Mouse (Mus musculus): ENCODE data around the gene Abca17.

The Abca17 gene

DNA sequence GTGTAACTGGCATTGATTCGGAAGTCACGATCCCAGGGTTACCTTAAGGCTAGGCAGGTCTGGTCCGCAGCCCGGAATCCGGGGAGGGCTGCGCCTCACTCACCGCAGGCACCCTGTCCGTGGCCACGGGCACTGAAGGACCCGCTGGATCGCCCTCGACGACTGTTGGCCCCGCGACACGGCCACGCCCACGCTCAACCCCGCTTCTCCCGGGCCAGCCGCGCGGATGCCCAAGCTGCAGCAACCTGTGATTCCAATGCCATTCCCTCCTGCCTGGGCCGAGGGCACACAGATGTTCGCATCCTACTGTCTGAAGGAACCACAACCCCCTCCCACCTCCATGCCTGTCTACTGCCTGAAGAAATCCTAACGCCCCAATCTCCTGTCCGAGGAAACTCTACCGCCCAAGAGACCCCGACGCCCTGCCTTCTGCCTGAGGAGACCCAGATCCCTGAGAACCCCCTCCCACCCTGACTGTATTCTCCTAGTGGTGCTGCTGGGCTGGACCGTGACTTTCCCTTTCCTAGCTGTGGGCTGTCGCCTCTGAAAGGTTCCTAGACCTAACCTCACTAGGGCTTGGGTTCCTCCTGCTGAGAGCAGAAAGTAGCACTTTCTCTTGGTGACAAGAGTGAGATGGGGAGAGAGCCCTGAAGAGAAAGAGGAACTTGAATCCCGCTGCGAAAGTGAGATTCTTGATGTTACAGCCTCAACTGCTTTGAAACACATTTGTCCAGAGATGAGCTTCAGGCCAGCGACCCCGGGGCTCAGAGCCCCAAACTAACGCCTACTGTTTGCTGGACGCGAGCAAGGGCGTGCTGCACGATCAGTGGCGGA, at the start of gene Abca17:
TSS of gene Abca17 (minus strand) at position 143 of the 834 bp plus-strand sequence.
- DNase-seq (ENCODE audit: low read depth, low spot score): peak; percentile 24

GRCm38 (mm10) chr17:24394456-24394855, 43.6 kb upstream of the Abca17 start:
- no peak for DNase-seq (ENCODE audit: low read depth, low spot score)

DNA sequence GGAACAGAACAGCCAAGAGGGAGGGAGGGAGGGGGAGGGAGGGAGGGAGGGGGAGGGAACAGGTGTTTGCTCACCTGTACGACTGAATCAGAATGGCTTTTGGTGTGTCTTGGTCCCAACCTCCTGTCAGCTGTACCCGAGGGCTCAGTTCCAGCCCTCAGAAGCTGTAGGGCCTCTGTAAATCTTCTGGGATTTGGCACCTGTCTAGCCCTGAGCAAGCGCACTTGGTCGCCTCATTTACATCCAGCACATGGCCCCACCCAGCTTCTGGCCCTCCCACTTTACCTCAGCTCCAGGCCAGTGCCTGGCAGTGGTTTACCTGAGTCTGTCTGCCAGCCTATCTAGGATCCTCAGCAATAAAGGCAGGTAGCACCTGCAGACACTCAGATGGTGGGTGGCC, 42.7 kb upstream of the Abca17 start:
- DNase-seq (ENCODE audit: low read depth, low spot score): no peak

DNA sequence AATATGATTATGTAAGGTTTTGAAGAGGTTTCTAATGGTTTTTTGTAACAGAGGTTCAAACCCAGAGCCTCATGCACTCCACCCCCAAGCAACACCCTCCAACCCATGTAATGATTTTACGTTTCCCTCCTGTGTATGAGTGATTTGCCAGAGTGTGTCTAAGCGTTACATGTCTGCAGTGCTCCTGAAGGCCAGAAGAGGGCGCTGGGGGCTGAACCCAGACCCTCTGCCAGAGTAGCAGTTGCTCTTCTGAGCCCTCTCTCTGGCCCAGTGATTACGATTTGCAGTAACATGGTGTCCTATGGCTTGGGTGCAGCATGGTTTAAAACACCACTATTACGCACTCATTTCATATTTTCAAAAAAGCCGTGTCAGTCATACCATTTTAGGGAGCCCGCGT, 40.3 kb upstream of the Abca17 start:
- no peak for DNase-seq (ENCODE audit: low read depth, low spot score)

DNA sequence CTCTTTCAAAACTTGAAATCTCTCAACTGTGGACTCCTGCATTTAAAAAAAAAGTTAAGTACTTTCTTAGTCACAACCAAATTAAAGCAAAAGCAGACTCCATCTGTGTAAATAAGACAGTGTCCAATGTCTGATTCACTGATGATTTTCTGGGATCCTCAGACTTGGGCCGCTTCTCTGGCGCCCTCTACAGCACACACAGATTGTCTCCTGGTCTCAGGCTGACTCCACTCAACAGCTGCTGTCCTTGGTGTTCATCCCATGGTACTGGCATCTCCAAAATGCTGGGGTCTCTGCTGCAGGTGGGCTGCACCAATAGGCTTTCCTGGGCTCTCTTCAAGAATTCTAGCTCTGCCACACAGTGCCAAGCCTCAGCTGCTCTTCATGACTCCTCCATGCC, 39.0 kb upstream of the Abca17 start:
- no peak for DNase-seq (ENCODE audit: low read depth, low spot score)

- DNase-seq (ENCODE audit: low read depth, low spot score): no peak
These were observed 37.8 kb upstream of the Abca17 start for GRCm38 (mm10) chr17:24388711-24389110.

DNA sequence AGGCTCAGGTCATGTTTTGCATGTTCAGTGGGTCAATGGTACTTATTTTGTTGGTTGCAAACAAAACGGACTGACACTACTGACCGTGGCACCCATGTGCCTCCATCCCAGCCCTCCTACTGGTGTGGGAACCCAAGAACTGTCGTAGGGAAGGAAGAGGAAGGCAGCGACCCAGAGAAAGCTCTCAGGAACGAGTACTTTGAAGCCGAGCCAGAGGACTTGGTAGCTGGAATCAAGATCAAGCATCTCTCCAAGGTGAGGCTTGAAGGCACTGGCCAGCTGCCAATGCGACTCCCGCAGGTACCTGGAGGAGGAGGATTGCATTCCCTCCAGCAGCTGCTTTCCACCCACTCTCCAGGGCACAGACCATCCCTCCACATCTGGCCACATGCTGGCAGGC, 32.9 kb upstream of the Abca17 start:
- DNase-seq (ENCODE audit: low read depth, low spot score): no peak

- no peak for DNase-seq (ENCODE audit: low read depth, low spot score)
These were observed 27.6 kb upstream of the Abca17 start for GRCm38 (mm10) chr17:24378496-24378895.

- DNase-seq (ENCODE audit: low read depth, low spot score): no peak
These were observed 25.0 kb upstream of the Abca17 start for GRCm38 (mm10) chr17:24375886-24376285.

DNA sequence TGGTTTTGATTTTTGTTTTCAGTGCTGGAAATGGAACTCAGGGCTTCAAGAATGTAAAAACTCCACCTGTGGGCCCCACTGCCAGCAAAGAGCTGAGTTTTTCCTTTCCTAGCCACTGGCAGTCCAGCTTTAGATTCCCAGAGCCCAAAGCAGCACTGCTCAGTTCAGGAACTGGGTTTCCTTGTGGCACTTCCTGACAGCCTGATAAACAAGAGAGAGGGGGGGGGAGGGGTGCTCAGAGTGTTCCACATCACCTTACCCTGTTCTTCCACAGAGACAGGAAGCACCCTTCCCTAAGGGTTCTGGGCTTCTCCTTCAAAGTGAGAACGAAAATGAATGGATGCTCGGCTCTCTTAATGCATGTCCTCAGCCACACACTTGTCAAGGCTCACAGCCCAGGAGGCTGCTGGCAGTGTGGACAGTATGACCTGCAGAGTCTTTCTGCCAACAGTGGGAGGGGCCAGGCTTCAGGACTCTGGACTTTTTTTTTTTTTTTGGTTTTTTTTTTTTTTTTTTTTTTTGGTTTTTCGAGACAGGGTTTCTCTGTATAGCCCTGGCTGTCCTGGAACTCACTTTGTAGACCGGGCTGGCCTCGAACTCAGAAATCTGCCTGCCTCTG, 24.3 kb upstream of the Abca17 start:
- DNase-seq (ENCODE audit: low read depth, low spot score): no peak

DNA sequence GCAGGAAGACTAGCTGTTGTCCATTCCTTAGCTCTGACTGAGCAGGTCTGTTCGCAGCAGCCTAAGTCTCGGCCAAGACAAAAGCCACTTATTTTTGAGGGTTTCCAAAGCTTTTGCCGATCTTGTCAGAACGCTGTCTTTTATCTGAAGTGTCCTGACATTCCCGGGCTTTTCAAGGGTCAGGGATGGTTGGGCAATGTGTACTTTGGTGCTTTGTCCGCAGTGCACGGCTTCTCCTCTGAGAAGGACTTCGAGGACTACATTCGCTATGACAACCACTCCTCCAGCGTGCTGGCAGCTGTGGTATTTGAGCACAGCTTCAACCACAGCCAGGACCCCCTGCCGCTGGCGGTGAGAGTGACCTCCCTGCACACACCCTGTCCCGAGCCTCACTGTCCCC, 15.0 kb upstream of the Abca17 start:
- DNase-seq (ENCODE audit: low read depth, low spot score): no peak

DNA sequence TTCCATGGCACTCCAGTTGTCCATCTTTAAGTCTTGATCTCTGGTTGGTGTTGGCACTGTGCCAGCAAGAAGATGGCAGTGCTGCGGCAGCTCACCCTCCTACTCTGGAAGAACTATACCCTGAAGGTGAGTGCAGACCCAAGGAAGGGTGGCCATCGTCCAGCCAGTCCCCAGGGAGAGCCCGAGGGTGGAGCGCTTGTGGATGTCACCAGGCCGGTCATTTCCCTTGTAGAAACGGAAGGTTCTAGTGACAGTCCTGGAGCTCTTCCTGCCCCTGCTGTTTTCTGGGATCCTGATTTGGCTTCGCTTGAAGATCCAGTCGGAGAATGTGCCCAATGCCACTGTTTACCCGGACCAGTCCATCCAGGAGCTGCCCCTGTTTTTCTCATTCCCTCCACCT, 13.6 kb upstream of the Abca17 start:
- DNase-seq (ENCODE audit: low read depth, low spot score): no peak

DNA sequence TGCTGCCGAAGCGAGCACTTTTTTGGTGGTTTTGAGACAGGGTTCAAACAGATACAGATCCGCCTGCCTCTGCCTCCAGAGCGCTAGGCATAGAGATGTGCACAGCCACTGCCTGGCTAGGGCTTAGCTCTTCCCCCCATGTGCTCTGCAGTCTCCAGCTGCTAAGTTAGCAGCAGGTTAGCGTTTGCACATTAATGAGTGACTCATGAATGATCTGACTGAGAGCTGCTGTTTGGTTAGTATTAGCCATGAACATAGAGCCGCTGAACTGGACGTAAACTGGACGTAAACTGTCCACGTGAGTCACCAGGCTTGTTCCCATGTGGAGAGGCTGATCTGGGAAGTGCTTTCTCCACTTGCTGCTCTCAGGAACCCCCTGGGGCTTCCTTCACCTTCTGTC, 11.7 kb upstream of the Abca17 start:
- DNase-seq (ENCODE audit: low read depth, low spot score): no peak

DNA sequence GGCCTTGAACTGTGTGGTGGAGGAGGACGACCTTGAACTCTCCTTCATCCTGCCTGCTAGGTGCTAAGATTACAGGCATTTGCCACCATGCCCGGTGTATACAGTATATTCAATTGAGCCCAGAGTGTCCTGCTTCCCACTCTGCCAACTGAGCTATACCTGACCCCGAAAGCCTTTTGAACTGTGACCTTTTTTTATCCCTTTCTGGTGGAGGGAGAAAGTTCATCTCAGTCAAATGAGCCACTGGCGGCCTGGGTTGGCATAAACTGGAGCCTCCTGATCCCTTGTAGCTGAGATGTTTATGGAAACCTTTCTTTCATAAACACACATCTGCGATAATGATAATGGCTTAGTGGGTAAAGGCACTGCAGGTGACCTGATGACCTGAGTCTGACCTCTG, 10.4 kb upstream of the Abca17 start:
- DNase-seq (ENCODE audit: low read depth, low spot score): no peak

DNA sequence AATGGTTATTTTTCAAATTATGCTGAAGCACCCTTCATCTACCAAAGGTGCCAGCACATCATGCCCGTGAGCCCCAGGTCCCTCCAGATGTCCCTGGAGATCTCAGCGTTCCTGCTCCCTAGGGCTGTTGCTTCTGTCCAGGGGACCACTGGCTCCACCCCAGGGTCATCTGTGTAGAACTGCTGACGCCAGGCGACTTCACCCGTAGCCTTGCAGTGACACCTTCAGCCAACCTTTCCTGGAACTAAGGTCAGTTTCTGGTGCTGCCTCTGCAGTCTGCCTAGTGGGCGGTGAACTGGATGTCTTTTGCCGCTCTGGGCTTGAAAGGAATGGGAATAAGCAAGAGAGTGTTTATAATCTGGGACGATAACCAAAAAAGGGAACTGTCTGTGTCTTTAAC, 10.0 kb upstream of the Abca17 start:
- DNase-seq (ENCODE audit: low read depth, low spot score): no peak

GRCm38 (mm10) chr17:24359903-24360302, 9.0 kb upstream of the Abca17 start:
- no peak for DNase-seq (ENCODE audit: low read depth, low spot score)

DNA sequence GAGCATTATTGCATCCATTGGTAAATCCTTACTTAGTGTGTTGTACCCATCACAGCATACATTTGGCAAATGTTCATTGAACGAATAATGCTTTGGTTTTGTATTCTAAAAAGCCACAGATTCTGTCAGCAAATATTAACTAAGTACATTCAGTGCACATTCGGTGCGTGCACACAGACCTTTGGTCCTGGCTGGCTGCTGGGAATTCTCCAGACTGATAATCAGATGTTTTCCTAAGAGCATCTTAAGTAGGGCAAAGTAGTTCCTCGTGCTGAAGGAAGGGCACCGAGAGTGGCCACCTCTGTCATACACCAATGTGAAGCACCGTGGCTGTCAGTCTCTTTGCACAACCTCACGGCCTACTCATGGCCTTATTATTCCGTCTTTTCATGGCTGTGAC, 8.1 kb upstream of the Abca17 start:
- no peak for DNase-seq (ENCODE audit: low read depth, low spot score)

GRCm38 (mm10) chr17:24355284-24355683, 4.4 kb upstream of the Abca17 start:
- no peak for DNase-seq (ENCODE audit: low read depth, low spot score)

- DNase-seq (ENCODE audit: low read depth, low spot score): peak; percentile 29
These were observed 3.1 kb upstream of the Abca17 start for GRCm38 (mm10) chr17:24353960-24354359.

GRCm38 (mm10) chr17:24352370-24353194, 1.7 kb upstream of the Abca17 start:
- DNase-seq (ENCODE audit: low read depth, low spot score): peak; percentile 36

DNA sequence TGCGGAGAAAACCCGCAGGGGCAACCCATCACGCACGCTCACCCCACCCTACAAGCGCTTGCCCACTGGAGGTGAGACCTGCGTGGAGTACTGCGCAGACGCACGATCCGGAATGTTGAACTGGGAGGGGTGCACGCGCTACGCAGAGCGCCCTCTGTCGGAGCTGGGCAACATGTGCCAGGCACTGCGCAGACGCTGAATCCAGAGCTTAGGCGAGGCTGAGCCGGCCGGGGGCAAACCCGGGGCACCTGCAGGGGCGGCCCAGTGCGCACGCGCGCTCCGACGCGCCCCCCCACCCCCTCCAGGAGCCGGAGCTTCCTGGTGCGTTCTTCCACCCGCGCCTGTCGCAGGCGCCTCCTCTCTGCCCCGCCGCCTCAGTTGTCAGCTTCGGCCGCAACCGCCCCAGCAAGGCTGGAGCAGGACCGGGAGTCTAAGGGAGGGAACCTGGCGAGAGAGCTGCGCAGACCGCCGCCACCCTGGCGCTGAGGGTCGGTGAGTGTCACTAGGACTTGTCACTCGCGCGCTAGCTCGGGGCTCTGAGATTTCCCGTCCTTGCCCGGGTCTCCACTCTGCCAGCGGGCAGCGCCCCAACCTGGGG, 991 bp upstream of the Abca17 start, which contains the start of gene Abca3:
TSS of gene Abca3 (plus strand) at position 191 of the 598 bp plus-strand sequence.
- DNase-seq (ENCODE audit: low read depth, low spot score): peak; percentile 87

GRCm38 (mm10) chr17:24349176-24349575, 1.7 kb downstream of the Abca17 start:
- DNase-seq (ENCODE audit: low read depth, low spot score): no peak
